Mouse (Mus musculus): ENCODE data around the gene Zbtb38. TPM values are rescaled to one million over a fixed set of nuclear protein-coding genes. Genes with fewer than 3 reads are reported as not detected.

Zbtb38 gene
- polyA plus RNA-seq (2015; fragmentation: Nextera tagmentation; extraction: Ambion mirVana), result 28.7 and 29.8 TPM in 2 replicates

- ATAC-seq (replicated peaks; ENCODE audit: insufficient number of reproducible peaks, insufficient read depth, low FRiP score, low read depth), result peak; percentile 90
- Histone ChIP-seq H3K9me3 (replicated peaks) (no peaks in the 10 kb centered on the region), H3K9ac (peak within 1 kb of the TSS; percentile 11; the same call in 1 of the 2 replicates), H3K27me3 (no peaks in the 10 kb centered on the region), H3K4me1 (replicated peaks) (peaks cover 22% of the 10 kb centered on the region), H3K4me3 (peak within 1 kb of the TSS; percentile 23), H3K4me2 (peak within 1 kb of the TSS; percentile 53), H3K27ac (peak within 1 kb of the TSS; percentile 81), H3K36me3 (peaks cover 22% of the 10 kb centered on the region)
- 20% methylated on average over 15 of the region's 15 CpGs for WGBS
Measured at GRCm38 (mm10) chr9:96752603-96753114, at the start of gene Zbtb38. Gene Zbtb38, minus strand, starts transcription at chr9:96752831.

- Histone ChIP-seq H3K36me3 (no peaks in the 10 kb centered on the region), H3K9me3 (replicated peaks) (no peaks in the 10 kb centered on the region), H3K4me3 (no peak overlapping the region), H3K27me3 (no peaks in the 10 kb centered on the region), H3K9ac (no peak overlapping the region), H3K27ac (no peak overlapping the region), H3K4me1 (replicated peaks) (peaks cover 6% of the 10 kb centered on the region; the same call in 1 of the 2 replicates), H3K4me2 (no peak overlapping the region)
- ATAC-seq (replicated peaks; ENCODE audit: insufficient number of reproducible peaks, insufficient read depth, low FRiP score, low read depth), result no peak
- 28% methylated on average over 5 of the region's 5 CpGs for WGBS
Measured at GRCm38 (mm10) chr9:96800131-96800825, 47.6 kb upstream of the Zbtb38 start.

- WGBS, result 94% methylated on average over 3 of the region's 3 CpGs
- Histone ChIP-seq H3K4me3 (no peak overlapping the region), H3K4me1 (replicated peaks) (peaks cover 8% of the 10 kb centered on the region; the same call in 1 of the 2 replicates), H3K9me3 (replicated peaks) (no peaks in the 10 kb centered on the region), H3K27ac (no peak overlapping the region), H3K9ac (no peak overlapping the region), H3K36me3 (no peaks in the 10 kb centered on the region), H3K27me3 (no peaks in the 10 kb centered on the region), H3K4me2 (no peak overlapping the region)
- no peak for ATAC-seq (replicated peaks; ENCODE audit: insufficient number of reproducible peaks, insufficient read depth, low FRiP score, low read depth)
Measured at GRCm38 (mm10) chr9:96797311-96797710, 44.7 kb upstream of the Zbtb38 start.

- Histone ChIP-seq H3K4me2 (peak overlapping the region; percentile 79), H3K9me3 (replicated peaks) (no peaks in the 10 kb centered on the region), H3K27me3 (no peaks in the 10 kb centered on the region), H3K36me3 (no peaks in the 10 kb centered on the region), H3K9ac (peak overlapping the region; percentile 47), H3K4me1 (replicated peaks) (peaks cover 8% of the 10 kb centered on the region; the same call in 1 of the 2 replicates), H3K4me3 (peak overlapping the region; percentile 51), H3K27ac (peak overlapping the region; percentile 71)
- 6% methylated on average over 10 of the region's 10 CpGs for WGBS
- peak; percentile 61 for ATAC-seq (replicated peaks; ENCODE audit: insufficient number of reproducible peaks, insufficient read depth, low FRiP score, low read depth)
Measured at GRCm38 (mm10) chr9:96795399-96795928, 42.8 kb upstream of the Zbtb38 start.

- Histone ChIP-seq H3K4me3 (no peak overlapping the region), H3K9ac (no peak overlapping the region), H3K27me3 (no peaks in the 10 kb centered on the region), H3K27ac (no peak overlapping the region), H3K4me2 (no peak overlapping the region), H3K36me3 (no peaks in the 10 kb centered on the region), H3K9me3 (replicated peaks) (no peaks in the 10 kb centered on the region), H3K4me1 (replicated peaks) (peaks cover 8% of the 10 kb centered on the region; the same call in 1 of the 2 replicates)
- WGBS, result 89% methylated on average over 2 of the region's 2 CpGs
- no peak for ATAC-seq (replicated peaks; ENCODE audit: insufficient number of reproducible peaks, insufficient read depth, low FRiP score, low read depth)
Measured at GRCm38 (mm10) chr9:96794601-96795000, 42.0 kb upstream of the Zbtb38 start.

GRCm38 (mm10) chr9:96792543-96792942 lies 39.9 kb upstream of the Zbtb38 start:
- H3K4me1 ChIP-seq (replicated peaks), result peaks cover 8% of the 10 kb centered on the region; the same call in 1 of the 2 replicates
- no peaks in the 10 kb centered on the region for H3K36me3 ChIP-seq
- no peak overlapping the region for H3K9ac ChIP-seq
- 75% methylated on average over 2 of the region's 2 CpGs for whole genome bisulfite sequencing
- no peak overlapping the region for H3K4me3 ChIP-seq
- H3K27ac ChIP-seq, result no peak overlapping the region
- no peaks in the 10 kb centered on the region for H3K9me3 ChIP-seq (replicated peaks)
- no peak for ATAC-seq (replicated peaks; ENCODE audit: insufficient number of reproducible peaks, insufficient read depth, low FRiP score, low read depth)
- no peaks in the 10 kb centered on the region for H3K27me3 ChIP-seq
- H3K4me2 ChIP-seq, result no peak overlapping the region

GRCm38 (mm10) chr9:96790389-96791007 lies 37.9 kb upstream of the Zbtb38 start:
- no peaks in the 10 kb centered on the region for H3K9me3 ChIP-seq (replicated peaks)
- H3K4me2 ChIP-seq, result no peak overlapping the region
- H3K27me3 ChIP-seq, result no peaks in the 10 kb centered on the region
- H3K36me3 ChIP-seq, result no peaks in the 10 kb centered on the region
- no peak overlapping the region for H3K4me3 ChIP-seq
- ATAC-seq (replicated peaks; ENCODE audit: insufficient number of reproducible peaks, insufficient read depth, low FRiP score, low read depth), result no peak
- no peak overlapping the region for H3K9ac ChIP-seq
- 36% methylated on average over 4 of the region's 4 CpGs for WGBS
- H3K4me1 ChIP-seq (replicated peaks), result peaks cover 5% of the 10 kb centered on the region; the same call in 1 of the 2 replicates
- no peak overlapping the region for H3K27ac ChIP-seq

GRCm38 (mm10) chr9:96789906-96790305 lies 37.3 kb upstream of the Zbtb38 start:
- no peaks in the 10 kb centered on the region for H3K27me3 ChIP-seq
- no peak overlapping the region for H3K4me2 ChIP-seq
- H3K4me1 ChIP-seq (replicated peaks), result no peaks in the 10 kb centered on the region
- 63% methylated on average over 3 of the region's 3 CpGs for WGBS
- no peak for ATAC-seq (replicated peaks; ENCODE audit: insufficient number of reproducible peaks, insufficient read depth, low FRiP score, low read depth)
- H3K36me3 ChIP-seq, result no peaks in the 10 kb centered on the region
- no peak overlapping the region for H3K4me3 ChIP-seq
- no peaks in the 10 kb centered on the region for H3K9me3 ChIP-seq (replicated peaks)
- H3K9ac ChIP-seq, result no peak overlapping the region
- no peak overlapping the region for H3K27ac ChIP-seq

GRCm38 (mm10) chr9:96787797-96788196 lies 35.2 kb upstream of the Zbtb38 start:
- H3K4me2 ChIP-seq, result no peak overlapping the region
- ATAC-seq (replicated peaks; ENCODE audit: insufficient number of reproducible peaks, insufficient read depth, low FRiP score, low read depth), result no peak
- H3K9ac ChIP-seq, result no peak overlapping the region
- H3K9me3 ChIP-seq (replicated peaks), result no peaks in the 10 kb centered on the region
- H3K4me3 ChIP-seq, result no peak overlapping the region
- H3K27me3 ChIP-seq, result no peaks in the 10 kb centered on the region
- no peak overlapping the region for H3K27ac ChIP-seq
- H3K36me3 ChIP-seq, result no peaks in the 10 kb centered on the region
- WGBS, result 81% methylated on average over 10 of the region's 10 CpGs
- peaks cover 9% of the 10 kb centered on the region for H3K4me1 ChIP-seq (replicated peaks)

- H3K4me3 ChIP-seq, result no peak overlapping the region
- H3K9me3 ChIP-seq (replicated peaks), result no peaks in the 10 kb centered on the region
- WGBS, result 49% methylated on average over 9 of the region's 9 CpGs
- peaks cover 9% of the 10 kb centered on the region for H3K4me1 ChIP-seq (replicated peaks)
- H3K36me3 ChIP-seq, result no peaks in the 10 kb centered on the region
- ATAC-seq (replicated peaks; ENCODE audit: insufficient number of reproducible peaks, insufficient read depth, low FRiP score, low read depth), result no peak
- peak overlapping the region; percentile 7; the same call in 1 of the 2 replicates for H3K27ac ChIP-seq
- H3K27me3 ChIP-seq, result no peaks in the 10 kb centered on the region
- H3K4me2 ChIP-seq, result no peak overlapping the region
- no peak overlapping the region for H3K9ac ChIP-seq
Measured at GRCm38 (mm10) chr9:96785871-96786342, 33.3 kb upstream of the Zbtb38 start.

GRCm38 (mm10) chr9:96785187-96785586 lies 32.6 kb upstream of the Zbtb38 start:
- no peak for ATAC-seq (replicated peaks; ENCODE audit: insufficient number of reproducible peaks, insufficient read depth, low FRiP score, low read depth)
- H3K27me3 ChIP-seq, result no peaks in the 10 kb centered on the region
- H3K9me3 ChIP-seq (replicated peaks), result no peaks in the 10 kb centered on the region
- peaks cover 9% of the 10 kb centered on the region for H3K4me1 ChIP-seq (replicated peaks)
- H3K27ac ChIP-seq, result no peak overlapping the region
- no peak overlapping the region for H3K9ac ChIP-seq
- no peaks in the 10 kb centered on the region for H3K36me3 ChIP-seq
- no peak overlapping the region for H3K4me3 ChIP-seq
- no peak overlapping the region for H3K4me2 ChIP-seq
- WGBS, result 58% methylated on average over 3 of the region's 3 CpGs
